Mouse (Mus musculus) T-cell, adult 2 months (primary cell): ENCODE results near the gene Cd93.

Experiments
- DNase-seq: peaks from one replicate; pipeline ENCODE4 v3.0.0; 2022; ENCODE audit warnings: low spot score

Gene Cd93

DNA sequence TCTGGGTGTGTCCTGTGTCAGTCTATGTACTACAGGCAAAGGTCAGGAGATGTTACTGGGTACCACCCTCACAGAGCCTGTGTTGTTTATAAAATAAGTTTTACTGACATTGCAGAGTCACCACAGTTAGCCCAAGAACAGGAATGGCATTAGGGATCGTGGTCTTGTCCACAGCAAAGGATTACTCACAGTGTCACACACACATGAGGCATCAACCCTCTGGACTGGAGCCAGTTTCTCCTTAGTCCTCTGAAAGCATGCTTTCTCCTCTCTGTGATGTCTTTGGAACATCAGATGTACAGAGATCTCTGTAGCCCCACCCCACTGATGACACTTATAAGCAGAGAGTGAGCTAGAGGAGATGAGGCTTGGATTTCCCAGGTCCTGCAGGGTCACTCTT lies 41.1 kb downstream of the Cd93 start:
- no peak for DNase-seq

DNA sequence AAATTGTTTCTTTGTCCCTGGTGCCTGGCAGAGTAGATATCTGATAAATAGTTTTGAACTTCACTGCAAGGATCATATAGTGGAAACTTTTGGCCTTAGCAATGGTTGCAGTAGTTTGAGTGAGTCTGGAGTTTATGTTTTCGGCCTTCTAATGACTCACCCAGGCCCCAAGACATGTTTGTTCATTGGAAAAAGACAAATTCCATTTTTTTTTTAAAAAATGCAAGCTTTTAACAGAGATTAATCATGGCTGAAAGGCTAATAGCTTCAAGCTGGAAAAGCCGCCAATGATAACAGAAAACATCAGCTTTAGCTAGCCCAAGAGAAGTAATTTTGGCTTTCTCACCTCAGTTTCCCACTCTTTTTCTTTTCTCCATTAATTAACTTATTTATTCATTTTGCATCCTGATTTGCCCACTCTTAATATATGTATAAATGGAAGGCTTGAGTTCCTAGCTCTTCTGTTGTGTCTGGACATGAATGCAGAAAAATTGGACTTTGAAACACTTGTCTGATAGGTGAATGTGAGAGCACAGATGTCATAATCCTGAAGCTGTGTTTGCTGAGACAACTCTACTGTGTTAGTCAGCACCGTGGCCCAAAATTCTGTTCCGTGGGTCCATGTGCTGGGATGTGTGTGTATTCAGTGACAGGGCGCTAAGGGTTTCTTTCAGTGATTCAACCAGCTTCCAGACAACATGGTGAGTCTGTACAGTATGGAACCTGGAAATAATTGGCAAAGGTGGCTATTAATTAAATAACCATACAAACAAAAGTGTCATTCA lies 44.3 kb downstream of the Cd93 start:
- no peak for DNase-seq

DNA sequence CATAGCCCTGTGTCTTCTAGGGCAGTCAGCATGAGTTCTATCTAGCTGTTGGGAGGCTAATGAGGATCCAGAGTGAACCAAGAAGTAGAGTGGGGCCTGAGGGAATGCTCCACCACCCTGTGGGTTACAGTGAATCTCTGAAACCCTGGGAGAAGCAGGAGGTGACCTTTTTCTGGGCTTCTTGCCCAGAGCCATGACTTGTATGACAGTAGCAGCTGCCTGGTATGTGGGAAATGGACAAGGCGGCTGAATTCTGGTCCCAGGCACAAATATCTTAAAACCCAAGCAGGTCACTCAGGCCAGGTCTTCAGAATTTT lies 45.6 kb downstream of the Cd93 start:
- DNase-seq: no peak

DNA sequence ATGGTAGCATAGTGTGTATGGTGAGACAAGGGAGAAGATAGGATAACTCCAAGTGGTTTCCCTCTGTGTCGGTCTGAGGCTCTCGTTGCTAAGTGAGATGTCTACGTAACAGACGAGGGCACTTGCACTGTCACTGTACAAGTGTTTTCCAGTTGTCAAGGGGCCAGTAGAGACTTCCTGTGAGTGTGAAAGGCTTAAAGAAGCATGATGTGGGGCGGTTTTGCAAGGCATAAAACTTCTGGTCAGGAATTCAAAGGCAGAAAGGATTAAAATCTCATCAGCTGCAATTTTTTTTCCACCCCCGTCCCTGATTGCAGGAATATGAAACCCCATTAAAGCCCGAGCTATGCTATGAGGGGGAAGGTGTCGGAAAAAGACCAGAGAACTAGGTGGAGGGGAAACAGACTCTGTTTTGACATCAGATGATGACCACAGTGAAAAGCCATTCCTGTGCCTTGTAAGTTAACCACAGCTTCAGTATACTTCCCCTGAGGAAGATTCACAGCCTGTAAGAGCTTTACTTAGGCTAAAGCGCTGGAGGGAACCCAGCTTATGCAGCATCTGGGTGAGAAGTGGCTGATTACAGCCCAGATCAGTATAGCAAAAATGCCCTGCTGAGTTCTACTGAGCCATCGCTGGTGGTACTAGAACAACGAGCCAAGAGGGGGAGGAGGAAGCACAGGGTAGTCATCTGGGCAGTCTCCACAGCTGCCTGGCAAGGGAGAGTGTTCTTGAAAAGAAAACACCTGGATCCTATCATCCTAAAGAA lies 46.2 kb downstream of the Cd93 start:
- no peak for DNase-seq

DNA sequence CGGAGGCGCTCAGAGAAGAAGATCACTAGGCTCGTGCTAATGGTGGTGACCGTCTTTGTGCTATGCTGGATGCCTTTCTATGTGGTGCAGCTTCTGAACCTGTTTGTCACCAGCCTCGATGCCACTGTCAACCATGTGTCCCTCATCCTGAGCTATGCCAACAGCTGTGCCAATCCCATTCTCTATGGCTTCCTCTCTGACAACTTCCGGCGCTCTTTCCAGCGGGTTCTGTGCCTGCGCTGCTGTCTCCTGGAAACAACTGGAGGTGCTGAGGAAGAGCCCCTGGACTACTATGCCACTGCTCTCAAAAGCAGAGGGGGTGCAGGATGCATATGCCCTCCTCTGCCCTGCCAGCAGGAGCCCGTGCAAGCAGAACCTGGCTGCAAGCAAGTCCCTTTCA lies 47.2 kb downstream of the Cd93 start:
- DNase-seq: no peak

DNA sequence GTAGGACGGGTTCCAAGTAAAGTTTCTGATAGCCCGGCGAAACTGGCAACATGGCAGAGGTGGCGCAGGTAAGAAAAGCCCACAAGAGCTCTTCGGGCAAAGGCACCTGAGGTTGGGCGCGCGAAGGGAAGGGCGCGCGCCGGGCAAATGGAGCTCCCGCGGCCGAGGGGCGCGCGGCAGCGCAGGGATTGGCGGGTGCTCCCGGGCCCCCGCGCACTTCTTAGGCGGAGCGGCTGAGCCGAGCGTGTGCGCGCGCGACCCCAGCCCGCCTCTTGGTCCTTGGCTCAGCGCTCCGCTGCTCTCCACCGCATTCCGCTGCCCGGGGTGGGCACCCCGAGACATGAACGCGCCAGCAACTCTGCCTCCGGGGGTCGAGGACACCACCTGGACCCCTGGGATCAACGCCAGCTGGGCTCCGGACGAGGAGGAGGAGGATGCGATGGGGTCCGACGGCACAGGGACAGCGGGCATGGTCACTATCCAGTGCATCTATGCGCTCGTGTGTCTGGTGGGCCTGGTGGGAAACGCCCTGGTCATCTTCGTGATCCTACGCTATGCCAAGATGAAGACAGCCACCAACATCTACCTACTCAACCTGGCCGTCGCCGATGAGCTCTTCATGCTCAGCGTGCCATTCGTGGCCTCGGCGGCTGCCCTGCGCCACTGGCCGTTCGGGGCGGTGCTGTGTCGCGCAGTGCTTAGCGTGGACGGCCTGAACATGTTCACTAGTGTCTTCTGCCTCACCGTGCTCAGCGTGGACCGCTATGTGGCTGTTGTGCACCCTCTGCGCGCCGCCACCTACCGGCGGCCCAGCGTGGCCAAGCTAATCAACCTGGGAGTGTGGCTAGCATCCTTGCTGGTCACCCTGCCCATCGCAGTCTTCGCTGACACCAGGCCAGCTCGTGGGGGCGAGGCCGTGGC lies 48.0 kb downstream of the Cd93 start, which contains the start of gene Sstr4:
Gene Sstr4, plus strand, starts transcription at position 214 of the 921 bp plus-strand sequence.
- DNase-seq: no peak

DNA sequence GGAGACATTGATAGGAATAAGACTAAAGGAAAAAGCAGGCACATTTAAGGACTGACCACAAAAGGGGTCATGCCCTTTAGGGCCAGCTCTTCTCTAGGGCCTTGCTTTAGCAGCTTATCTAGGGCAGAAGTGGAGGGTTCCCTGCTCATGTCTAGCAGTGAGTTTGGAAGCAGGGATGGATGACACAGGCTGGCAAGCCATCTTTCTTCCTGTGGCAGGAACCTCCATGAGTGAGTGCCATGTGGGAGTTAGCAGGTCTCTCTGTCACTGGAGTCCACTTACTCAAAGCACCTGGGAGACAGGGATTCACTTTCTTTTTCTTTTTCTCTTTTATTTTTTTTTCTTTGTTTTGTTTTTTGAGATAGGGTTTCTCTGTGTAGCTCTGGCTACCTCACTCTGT lies 49.5 kb downstream of the Cd93 start:
- no peak for DNase-seq

DNA sequence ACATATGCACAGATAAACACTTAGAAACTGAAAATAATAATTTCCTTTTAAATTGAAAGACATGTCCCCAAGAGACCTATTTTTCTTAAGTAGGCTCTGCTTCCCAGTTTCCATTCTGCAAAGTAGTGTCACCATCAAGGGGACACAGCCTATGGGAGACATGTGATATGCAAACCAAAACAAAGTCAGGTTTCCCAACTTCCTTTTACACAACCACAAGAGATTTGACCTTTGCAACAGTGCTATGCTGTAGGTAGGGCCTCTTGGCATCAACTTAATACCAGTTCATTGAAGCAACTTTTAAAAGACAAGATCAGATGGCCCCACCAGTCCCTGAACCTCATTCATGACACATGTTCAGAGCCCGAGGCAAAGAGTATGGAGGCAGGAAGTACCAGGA lies 50.2 kb downstream of the Cd93 start:
- no peak for DNase-seq

DNA sequence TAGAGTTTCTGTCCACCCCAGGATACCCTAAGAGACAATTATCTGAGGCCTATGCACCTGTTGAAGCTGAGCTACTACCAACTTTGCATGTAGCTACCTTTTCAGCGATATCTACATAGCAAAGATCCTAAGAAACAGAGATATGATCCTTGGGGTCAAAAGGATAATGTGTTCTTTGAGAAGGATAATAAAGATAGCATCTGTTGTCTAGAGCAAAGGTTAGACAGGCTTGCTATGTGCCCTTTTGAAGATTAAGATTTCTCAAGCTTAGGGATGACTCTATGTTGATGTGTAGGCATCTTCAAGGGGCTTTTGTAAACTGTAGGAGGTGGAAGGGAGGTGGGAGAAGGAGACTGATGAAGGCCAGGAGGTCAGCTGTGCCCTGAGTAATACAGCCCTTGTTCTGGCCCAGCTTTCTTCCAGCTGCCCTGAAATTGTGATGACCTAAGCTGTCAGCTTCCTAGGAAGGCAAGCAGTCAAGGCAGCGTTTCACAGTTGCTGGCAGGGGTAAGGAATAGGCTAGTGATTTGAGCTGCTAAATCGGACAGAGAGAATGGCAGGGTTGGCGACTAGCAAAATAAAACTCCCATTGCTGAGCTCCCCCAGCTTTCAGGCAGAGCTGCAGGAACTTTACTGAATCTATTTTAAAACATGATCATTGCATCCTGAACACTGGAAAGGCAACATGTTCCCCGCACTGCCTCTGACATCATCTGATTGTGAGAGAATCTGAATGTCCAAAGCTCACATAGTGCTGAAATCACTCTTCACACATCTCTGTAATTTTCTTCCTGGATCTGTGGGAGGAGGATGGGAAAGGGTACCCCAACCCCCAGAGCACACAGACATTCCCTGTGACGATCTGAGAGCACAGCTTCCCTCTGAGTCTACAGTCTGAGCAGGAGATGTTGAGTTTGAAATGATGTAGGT lies 55.4 kb downstream of the Cd93 start:
- DNase-seq: no peak

DNA sequence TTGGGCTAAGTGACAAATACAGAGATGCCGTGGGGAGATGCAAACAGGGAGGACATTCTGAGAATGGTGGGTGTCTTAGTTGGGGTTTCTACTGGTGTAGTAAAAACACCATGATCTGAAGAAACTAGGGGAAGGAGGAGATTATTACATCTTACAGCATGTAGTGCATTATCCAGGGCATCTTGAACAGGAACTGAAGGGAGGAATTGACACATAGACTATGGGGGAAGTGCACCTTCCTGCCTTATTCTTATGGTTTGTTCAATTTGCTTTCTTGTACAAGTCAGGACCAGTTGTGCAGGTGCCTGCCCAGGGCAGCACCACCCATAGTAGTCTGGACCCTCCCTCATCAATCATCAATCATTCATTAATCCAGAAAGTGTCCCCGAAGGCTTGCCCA lies 56.4 kb downstream of the Cd93 start:
- no peak for DNase-seq
